Mouse (Mus musculus) G1E (cell line): ENCODE measurements around the gene Gpx8. TPM values are rescaled to one million over a fixed set of nuclear protein-coding genes. Genes with fewer than 3 reads are reported as not detected.
"Not testable (repeated sequence)": the region's sequence is repeated elsewhere in the genome, so short reads cannot be mapped to it uniquely, and the experiment has no call there.

Source experiments
- ATAC-seq: 2 replicates; pipeline ENCODE4 v1.8.0; 2016; ENCODE audit warnings: mild to moderate bottlenecking; ENCODE audit not compliant: insufficient number of reproducible peaks, poor library complexity, low FRiP score, severe bottlenecking; ENCODE audit errors: extremely low read depth
- DNase-seq: peaks from one replicate; pipeline ENCODE4 v3.0.0; 2012; ENCODE audit warnings: low spot score
- H3K27me3 ChIP-seq: 2 replicates; pipeline ENCODE4 v1.6.1; 2012; ENCODE audit warnings: mild to moderate bottlenecking, low read length, inconsistent platforms; ENCODE audit not compliant: insufficient read depth
- H3K36me3 ChIP-seq: replicated peaks from 2 replicates; pipeline ENCODE3; 2012; ENCODE audit warnings: mild to moderate bottlenecking, inconsistent platforms
- H3K4me1 ChIP-seq: 2 replicates; pipeline ENCODE4 v1.6.1; 2012; ENCODE audit warnings: low read depth, low read length, inconsistent platforms, mixed read lengths; ENCODE audit not compliant: insufficient read depth
- H3K4me3 ChIP-seq: 2 replicates; pipeline ENCODE4 v1.5.1; 2012; ENCODE audit warnings: low read depth, mild to moderate bottlenecking, inconsistent platforms, low read length, moderate library complexity, mixed read lengths
- H3K9me3 ChIP-seq: replicated peaks from 2 replicates; pipeline ENCODE4 v1.6.1; 2012; ENCODE audit warnings: inconsistent platforms
- CTCF ChIP-seq: IDR thresholded peaks from 2 replicates; pipeline ENCODE4 v1.5.1; 2012; ENCODE audit warnings: low read depth, low read length, inconsistent platforms, mixed read lengths
- GATA1 ChIP-seq: IDR thresholded peaks from 2 replicates; pipeline ENCODE4 v1.6.1; 2012; ENCODE audit warnings: borderline replicate concordance, low read length, inconsistent platforms, mixed read lengths
- GATA2 ChIP-seq: IDR thresholded peaks from 2 replicates; pipeline ENCODE4 v1.6.1; 2012; ENCODE audit warnings: low read depth, low read length, inconsistent platforms, borderline replicate concordance
- POLR2AphosphoS5 ChIP-seq: IDR thresholded peaks from 2 replicates; pipeline ENCODE4 v1.6.1; 2012; ENCODE audit warnings: low read depth, low read length, inconsistent platforms; ENCODE audit not compliant: insufficient replicate concordance
- TAL1 ChIP-seq: conservative IDR thresholded peaks from 2 replicates; pipeline ENCODE4 v1.6.1; 2012; ENCODE audit warnings: low read depth, low read length, inconsistent platforms, mixed read lengths
- polyA plus RNA-seq: library from polyadenylated mRNA; stranded (reverse); fragments of >175 nt; gene quantifications from 2 replicates; pipeline ENCODE4 v1.2.3, GENCODE M21; 2012
- total RNA-seq, 2 experiments: library from RNA; stranded (forward) in 1 of 2; stranded (reverse) in 1 of 2; fragments of 200-1000 nt in 1 of 2; fragments of >200 nt in 1 of 2; fragmentation: Nextera tagmentation in 1 of 2; gene quantifications; 2 replicates each; pipeline ENCODE4 v1.2.3; 2014 to 2017

Gpx8 gene
- total and polyA plus RNA-seq, 3 experiments: 0.16 TPM; not detected in 2

DNA sequence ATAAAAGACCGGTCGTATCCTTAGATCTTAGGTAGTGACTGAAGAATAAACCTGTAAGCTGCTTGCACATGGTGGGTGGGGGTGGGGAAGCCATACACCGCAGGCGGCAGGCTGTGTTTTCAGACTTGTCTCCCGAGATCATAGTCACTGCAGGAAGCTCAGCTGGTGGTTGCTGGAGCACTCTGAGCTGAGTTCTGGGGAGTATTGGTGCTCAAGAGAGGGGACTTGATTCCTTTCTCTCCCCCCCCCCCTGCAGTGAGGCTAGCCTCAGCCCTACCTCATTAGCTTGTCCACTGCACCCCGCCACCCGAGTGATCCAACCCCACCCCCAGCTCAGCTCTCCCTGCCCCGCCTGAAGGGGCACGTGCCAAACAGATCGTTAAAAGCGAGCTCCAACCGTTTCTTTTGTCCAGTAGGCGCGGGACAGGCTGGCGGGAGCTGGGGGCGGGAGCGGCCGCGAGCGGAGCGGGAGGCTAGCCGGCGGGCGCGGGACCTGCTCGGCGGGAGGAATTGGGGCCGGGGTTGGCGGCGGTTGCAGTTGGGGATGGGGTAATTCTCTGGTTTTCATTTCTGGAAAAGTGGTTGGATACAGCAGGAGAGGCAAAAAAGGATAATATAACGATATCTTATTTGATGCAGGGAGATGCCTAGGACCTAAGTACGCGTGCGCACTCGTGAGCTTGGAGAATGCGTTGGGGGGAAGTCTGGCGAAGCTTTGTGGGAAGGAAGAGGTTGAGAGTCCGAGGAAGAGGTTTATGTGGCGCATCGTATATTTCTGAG lies 14.2 kb downstream of the Gpx8 start:
- H3K36me3 ChIP-seq: no peaks in the 10 kb centered on the region
- ATAC-seq (no peak), DNase-seq (no peak)
- H3K4me1 ChIP-seq: peaks cover 24% of the 10 kb centered on the region
- H3K4me3 ChIP-seq: peak overlapping the region; percentile 13; the same call in 1 of the 2 replicates
- TF ChIP-seq CTCF: no peak
- TF ChIP-seq POLR2AphosphoS5: no peak
- TF ChIP-seq GATA1: no peak
- TF ChIP-seq TAL1: no peak
- TF ChIP-seq GATA2: no peak
- H3K27me3 ChIP-seq: peaks cover 50% of the 10 kb centered on the region
- H3K9me3 ChIP-seq: no peaks in the 10 kb centered on the region

DNA sequence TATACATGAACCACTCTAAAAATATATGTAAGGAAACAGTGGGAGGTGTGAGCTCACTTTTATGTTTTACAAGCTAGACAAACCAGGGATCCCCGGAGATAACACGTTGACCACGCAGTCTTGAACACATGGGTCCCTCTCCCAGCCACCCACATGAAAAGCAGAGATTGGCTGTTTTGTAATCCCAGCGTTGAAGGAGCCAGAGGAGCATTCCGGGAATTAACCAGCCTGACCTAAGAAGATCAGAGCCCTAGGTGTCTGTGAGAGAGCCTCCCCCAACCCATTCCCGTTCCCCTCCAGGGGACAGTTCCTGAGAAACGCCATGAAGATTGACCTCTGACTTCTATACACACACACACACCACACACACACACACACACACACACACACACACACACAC lies 14.9 kb downstream of the Gpx8 start:
- Histone ChIP-seq H3K27me3 (peaks cover 52% of the 10 kb centered on the region), H3K4me1 (peaks cover 24% of the 10 kb centered on the region), H3K36me3 (no peaks in the 10 kb centered on the region), H3K4me3 (no peak overlapping the region), H3K9me3 (no peaks in the 10 kb centered on the region)
- no peak for DNase-seq
- ATAC-seq: no peak
- no peak for TF ChIP-seq GATA1
- no peak for TF ChIP-seq POLR2AphosphoS5
- TF ChIP-seq GATA2: no peak
- no peak for TF ChIP-seq TAL1
- TF ChIP-seq CTCF: no peak

DNA sequence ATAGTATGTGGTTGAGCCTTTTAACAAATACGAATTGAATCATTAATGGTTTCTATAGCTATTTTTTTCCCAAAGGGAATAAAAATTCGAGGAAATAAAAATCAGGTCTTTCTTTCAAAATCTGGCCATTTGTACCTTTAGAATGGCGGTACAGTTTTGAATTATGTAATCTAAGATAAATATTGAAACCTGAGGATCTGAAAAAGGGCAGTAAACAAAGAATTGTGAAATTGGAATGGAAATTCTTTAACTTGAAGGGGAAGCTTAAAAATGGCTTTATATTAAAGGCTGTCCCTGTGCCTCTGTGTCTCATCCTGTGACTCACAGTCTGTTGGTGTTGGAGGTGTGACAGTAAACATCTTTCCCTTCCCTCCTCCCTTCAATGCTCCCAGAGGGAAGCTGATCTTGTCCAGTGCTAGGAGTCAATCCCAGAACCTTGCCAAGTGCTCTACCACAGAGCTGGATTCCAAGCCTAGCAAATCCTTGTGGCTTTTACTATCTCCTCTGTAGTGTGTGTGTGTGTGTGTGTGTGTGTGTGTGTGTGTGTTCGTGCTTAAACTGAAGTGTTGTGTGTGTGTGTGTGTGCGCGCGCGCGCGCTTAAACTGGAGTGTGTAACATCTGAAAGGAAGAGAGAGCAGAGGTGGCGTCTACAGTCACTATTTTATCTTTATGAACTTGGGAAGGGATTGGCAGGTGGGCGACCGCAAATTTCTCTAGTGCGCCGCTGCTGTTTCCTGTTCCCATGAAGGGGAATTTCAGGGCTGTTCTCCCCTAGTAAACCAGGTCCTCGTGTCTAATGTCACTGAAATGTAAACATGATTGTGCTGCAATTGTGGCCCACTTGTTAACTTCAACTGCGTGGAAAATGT lies 22.7 kb downstream of the Gpx8 start:
- Histone ChIP-seq H3K27me3 (peaks cover 16% of the 10 kb centered on the region), H3K36me3 (no peaks in the 10 kb centered on the region), H3K9me3 (no peaks in the 10 kb centered on the region), H3K4me1 (no peaks in the 10 kb centered on the region), H3K4me3 (no peak overlapping the region)
- DNase-seq (no peak), ATAC-seq (no peak)
- TF ChIP-seq GATA2: no peak
- no peak for TF ChIP-seq TAL1
- no peak for TF ChIP-seq CTCF
- no peak for TF ChIP-seq GATA1
- TF ChIP-seq POLR2AphosphoS5: no peak

DNA sequence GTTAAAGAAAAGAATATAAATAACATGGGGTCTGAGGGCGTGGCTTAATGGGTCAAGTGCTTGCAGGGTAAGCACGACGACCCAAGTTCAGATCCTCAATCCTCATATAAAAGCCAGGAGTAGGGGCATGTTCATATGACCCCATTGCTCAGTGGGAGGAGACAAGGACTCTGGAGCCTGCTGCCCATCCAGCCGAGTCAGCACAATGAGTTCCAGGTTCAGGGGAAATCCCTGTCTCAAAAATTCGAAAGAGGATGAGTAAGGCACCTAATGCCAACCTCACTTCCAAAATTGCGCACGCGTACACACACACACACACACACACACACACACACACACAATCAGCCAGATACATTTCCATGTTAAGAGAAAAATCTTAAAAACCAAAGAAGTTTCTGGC lies 23.7 kb downstream of the Gpx8 start:
- ATAC-seq: no peak
- Histone ChIP-seq H3K27me3 (peaks cover 14% of the 10 kb centered on the region), H3K4me1 (no peaks in the 10 kb centered on the region), H3K4me3 (no peak overlapping the region), H3K36me3 (no peaks in the 10 kb centered on the region), H3K9me3 (no peaks in the 10 kb centered on the region)
- no peak for DNase-seq
- TF ChIP-seq GATA2: no peak
- TF ChIP-seq CTCF: no peak
- no peak for TF ChIP-seq TAL1
- TF ChIP-seq GATA1: no peak
- no peak for TF ChIP-seq POLR2AphosphoS5

DNA sequence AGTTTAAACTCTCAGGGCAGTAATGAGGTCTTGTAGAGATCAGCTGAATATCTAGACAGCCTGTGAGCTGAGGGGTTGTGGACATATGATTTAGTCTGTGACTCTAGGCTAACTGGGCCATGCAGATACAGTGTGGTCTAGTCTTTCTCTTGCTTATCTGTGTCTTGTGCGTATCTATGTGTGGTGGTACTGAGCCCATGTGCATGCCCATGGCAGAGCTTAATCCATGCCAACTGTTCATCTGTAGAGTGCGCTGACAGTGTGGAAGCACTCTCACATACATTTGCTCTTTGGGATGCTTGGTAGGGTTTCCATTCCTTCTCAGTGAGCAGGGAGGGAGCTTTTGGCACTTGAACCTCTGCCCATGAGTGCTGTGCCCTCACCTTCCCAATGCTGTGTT lies 24.7 kb downstream of the Gpx8 start:
- DNase-seq (no peak), ATAC-seq (no peak)
- no peaks in the 10 kb centered on the region for H3K9me3 ChIP-seq
- no peaks in the 10 kb centered on the region for H3K4me1 ChIP-seq
- H3K4me3 ChIP-seq: no peak overlapping the region
- H3K36me3 ChIP-seq: no peaks in the 10 kb centered on the region
- TF ChIP-seq CTCF (no peak), TAL1 (no peak), POLR2AphosphoS5 (no peak), GATA1 (no peak), GATA2 (no peak)
- H3K27me3 ChIP-seq: peaks cover 13% of the 10 kb centered on the region

DNA sequence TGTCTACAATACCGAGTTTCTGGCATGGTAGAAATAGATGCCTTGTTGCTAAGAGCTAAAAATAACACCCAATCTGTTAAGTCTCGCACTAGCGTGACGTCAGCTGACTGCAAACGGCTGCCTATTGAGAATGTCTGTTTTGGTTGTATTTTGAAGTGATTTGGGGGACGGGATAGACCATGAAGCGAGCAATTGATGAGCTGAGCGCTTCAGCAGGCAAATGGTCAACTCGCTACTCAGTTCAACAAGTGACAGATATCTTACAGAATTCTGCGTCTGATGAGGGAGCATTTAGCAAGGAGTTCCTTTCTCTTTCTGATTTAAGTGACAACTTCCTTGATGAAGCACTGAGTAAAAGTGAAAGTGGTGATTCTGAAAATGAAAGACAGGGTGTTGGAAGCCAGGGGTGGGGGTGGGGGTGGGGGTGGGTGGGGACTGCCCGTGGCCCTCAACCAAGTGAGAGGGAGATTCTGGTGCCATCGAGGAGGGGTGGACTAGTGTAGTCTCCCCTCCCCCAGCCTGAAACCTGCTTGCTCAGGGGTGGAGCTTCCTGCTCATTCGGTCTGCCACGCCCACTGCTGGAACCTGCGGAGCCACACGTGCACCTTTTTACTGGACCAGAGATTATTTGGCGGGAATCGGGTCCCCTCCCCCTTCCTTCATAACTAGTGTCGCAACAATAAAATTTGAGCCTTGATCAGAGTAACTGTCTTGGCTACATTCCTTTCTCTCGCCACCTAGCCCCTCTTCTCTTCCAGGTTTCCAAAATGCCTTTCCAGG lies 32.8 kb downstream of the Gpx8 start:
- DNase-seq, H3K36me3 ChIP-seq, H3K4me1 ChIP-seq, ATAC-seq, H3K9me3 ChIP-seq, H3K4me3 ChIP-seq, H3K27me3 ChIP-seq: not testable (repeated sequence)
